Mouse (Mus musculus) ovary, postnatal 14 days (tissue): ENCODE measurements around the gene Grsf1.

Experiments used
- DNase-seq: peaks from one replicate; pipeline ENCODE4 v3.0.0; 2022; ENCODE audit warnings: low spot score

Grsf1 gene

DNA sequence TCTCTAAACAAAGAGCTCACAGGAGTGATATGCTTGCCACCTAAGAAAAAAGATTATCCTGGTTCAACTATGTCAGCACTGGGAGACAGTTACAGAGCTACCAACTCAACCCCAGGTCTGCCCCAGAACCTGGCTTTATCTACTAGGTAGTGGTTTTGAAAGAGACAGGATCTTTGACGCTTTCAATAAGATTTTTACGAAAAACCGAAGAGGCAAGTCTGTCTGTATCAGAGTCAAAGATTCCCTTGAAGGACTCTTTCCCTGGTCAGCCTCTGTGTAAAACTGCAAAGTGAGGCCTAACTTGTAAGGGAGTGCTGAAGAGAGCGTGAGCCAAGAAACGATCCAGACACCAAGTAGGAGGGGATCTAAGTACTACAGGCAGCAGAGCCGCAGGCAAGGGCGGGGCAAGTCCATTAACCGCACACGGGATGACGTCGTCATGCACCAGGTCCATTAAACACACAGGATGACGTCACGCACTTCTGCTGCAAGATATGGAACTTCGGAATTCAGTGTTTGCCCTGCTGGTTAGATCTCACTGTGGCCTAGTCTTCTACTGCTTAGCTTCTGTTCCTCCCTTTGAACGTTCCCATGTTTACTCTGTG, 12.7 kb upstream of the Grsf1 start:
- DNase-seq = no peak

DNA sequence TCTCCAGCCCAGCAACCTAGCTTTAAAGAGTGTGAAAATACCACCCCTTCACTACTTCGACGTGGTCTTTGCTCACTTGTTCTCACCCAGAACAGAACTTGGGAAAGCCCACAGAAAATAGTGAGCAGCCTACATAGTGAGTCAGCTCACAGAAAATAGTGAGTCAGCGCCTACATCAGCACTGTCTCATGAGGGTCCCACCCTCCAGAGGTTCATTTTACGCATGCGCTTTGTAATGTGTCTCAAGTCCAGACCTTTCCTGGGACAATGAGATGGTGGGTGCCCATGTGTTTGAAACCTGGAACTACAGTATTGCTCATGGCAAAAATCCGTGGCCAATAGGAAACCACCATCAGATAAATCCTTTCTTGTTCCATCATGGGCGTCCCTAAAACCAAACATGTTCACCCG, 12.0 kb upstream of the Grsf1 start:
- no peak for DNase-seq

DNA sequence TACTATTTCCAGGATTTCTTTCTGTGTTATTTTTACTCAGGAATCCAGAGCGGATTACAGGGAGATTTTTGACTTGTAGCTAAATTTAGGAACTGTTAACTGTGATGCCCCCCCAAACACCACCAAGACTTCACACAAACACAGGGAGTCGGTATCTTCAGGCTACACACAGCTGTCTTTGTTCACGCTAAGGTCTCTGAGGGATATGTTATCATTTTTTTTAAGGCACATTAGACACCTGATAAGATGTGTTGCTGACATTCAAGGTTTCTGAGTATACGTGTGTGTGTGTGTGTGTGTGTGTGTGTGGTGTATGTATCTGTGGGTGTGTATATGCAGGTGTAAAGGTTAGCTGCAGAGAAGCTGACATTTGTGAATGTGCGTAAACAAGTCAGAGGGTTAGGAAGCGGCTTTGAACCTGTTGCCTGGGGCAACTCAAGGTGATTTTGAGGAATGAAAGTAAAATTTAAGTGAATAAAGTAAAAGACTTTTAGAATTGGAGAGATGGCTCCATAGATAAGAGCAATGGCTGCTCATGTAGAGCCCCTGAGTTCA, 9.9 kb upstream of the Grsf1 start:
- no peak for DNase-seq

DNA sequence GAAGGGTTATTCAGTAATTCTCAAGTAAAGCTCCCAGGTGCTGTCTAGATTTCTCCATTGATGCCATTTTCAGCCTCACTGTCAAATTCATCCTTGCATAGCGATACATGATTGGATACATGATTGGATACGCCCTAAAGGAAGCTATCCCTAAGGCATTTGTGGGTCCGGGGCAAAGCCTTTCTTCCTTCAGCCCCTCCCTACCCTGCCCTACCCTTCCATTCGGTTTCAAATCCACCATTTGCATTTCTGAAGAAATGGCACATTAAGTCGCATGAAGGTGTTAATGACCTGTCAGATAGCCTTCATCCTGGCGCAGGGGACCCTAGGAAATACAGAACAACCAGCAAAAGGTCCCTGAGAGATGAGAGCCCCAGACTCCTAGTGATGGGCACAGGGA, 9.3 kb upstream of the Grsf1 start:
- DNase-seq = no peak

DNA sequence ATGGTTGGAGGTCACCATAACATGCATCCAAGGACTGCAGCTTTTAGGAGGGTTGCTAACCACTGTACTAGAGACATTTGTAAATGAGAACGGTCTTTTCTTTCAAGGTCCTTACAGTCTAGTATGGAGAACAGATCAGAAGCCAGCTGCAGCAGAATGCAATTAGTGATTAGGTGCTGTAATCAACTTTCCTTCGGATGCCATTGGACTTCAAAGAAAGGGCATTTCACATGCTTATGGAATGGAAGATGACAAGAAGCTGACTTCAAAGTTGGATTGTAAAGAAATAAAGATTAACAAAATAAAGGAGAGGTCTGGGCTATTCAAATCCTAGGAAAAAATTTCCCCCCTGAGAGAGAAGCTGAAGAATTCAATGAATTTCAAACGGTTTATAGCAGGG, 8.3 kb upstream of the Grsf1 start:
- no peak for DNase-seq

DNA sequence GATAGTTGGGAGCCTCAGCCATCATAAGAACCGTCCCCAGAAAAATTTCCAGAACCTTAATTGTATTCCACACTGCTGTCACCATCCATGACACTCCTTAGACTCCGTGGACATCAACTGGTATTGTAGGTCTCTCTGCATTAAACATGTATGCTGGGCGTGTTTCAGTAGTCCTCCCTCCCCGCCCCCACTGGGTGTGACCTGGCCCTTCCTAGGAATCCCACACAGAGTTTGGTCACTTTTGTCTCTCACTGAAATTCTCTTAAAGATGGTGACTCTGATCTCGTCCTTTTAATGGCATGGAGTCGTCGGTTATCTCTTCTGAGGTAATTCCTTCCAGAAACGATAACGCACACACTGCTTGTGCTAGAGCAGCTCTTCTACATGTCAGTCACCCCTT, 7.7 kb upstream of the Grsf1 start:
- DNase-seq = no peak

DNA sequence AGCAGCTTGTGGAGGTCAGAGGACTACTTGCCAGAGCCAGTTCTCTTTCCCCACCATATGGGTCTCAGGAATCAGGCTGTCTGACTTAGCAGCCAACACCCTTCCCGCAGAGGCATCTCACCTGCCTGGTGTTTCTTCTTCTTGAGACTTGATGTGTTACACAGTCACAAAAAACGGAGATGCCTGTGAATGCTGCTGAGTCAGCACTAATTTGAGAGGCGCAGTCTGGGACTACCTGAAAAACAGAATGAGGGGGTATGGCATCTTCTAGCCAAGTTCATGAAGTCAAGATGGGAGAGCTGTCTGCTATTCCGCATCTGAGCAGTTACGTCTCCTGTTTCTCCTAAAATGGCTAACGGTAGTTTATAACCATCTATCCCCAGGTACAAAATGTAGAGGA, 4.6 kb upstream of the Grsf1 start:
- no peak for DNase-seq

DNA sequence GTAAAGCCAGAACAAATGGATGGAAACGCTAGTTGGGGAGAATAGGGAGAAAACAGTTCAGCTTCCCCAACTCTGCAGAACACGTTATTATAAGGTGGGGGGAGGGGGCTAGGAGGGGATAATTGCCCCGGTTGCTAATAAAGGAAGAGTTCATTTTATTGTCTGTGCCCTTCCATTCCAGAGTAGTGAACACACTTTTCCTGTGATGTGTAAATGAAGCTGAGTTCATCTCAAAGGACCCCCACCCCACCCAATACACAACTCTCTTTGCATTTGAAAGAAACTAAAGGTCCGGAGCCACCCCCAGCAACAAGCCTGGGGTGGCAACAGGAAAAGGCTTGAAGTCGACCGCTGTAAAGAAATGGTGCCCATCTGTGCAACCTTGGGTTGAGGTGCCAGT, 3.4 kb upstream of the Grsf1 start:
- DNase-seq = no peak

DNA sequence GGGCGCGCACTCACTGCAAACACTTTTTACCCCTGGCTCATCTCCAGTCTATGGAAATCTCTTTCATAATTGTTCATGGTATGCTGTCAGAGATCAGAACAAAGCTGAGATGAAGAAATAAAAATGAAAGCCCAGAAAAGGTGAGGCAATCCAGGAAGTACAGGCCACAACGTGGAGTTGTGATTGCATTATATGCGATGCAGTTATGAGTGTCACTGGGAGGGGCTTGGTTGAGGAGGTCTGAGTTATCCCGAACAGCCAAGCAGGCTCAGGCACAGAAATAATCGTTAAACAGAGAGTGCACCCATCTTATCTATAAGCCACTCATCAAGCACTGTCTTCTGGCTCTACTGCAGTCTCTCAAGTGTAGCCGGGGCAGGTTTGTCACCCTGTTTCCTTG, 3.0 kb upstream of the Grsf1 start:
- DNase-seq = no peak

DNA sequence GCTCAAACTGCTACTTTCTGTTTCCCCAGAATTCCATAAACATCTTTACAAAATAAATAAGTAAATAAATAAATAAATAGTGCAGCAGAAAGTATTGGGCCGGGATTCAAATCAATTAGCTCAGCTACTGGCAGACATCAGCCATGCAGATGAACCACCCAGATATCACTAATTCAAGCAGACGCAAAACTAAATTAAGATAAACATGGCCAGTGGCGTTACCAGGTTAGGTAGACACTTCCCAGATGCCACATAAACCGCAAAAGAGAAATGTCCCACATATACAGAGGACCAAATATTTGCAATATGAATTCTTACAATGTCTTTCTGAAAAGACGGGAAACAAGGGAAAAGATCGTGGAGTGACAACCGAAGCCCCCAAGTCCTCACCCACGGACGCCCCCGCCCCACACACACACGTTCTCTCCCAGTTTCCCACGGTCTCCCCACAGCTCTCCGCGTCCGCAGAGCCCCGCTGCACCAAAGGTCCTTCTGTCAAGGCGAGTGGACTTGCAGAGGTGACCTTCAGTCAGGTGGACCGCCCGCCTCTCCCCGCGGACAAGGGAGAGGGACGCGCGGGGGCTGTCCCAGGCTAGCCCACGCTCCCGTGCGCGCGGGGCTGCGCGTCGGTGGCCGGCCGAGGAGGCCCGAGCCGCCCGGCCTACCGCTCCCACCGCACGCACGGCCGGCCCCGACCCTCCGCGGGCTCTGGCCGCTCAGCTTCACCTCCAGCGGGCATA, 1.1 kb downstream of the Grsf1 start:
- DNase-seq = peak; percentile 6

DNA sequence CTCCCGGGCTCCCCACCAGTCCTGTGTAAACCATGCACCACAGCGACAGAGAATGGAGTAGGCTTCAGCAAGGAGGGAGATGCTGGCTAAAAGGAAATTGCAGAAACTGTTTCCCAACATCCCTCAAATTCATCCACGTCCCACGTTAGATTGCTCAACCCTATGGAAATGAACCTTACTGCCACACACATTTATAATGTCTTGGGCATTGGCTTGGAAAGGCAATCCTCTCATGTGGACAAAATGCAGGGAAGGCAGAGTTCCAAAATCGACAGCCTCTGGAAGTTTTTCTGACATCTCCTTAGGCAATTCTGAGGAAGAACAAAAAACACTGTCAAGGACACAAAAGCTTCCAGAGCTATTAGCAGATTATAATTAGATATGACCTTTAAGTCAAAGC, 12.1 kb downstream of the Grsf1 start:
- DNase-seq = no peak

DNA sequence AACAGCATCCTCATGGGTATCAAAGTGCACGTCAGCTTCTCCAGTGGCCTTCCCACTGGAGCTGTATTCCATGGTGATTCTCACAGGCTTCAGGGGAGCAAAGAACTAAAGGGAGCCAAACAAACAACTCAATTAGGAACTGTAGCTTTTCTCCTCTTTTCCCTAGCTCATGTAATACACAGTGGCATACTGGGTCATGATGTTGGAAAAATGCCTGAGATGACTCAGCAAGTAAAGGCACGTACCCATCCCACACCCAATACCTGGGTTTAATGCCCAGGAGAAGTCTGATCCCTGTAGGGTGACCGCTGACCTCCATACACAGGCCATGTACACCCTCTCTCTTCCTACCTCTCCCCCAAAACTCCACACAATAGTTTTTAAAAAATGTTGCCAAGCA, 12.8 kb downstream of the Grsf1 start:
- no peak for DNase-seq

DNA sequence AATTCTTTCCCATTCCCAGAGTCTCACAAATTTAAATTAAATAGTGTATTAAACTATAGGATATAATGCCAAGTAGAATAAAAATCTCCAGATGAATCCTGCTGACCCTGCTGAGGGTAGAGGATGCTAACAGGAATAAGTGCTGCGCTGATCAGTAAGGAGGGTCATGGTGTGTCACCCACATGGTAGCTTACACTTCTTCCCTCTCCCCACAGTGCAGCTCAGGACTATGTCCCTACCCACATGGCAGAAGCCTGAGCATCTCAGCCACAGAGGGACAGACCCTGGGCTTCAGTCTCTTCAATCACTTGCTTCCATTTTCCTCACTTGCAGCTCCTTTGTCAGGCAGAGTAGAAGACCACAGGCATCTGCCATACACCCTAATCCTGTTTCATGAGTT, 18.1 kb downstream of the Grsf1 start:
- DNase-seq = no peak

DNA sequence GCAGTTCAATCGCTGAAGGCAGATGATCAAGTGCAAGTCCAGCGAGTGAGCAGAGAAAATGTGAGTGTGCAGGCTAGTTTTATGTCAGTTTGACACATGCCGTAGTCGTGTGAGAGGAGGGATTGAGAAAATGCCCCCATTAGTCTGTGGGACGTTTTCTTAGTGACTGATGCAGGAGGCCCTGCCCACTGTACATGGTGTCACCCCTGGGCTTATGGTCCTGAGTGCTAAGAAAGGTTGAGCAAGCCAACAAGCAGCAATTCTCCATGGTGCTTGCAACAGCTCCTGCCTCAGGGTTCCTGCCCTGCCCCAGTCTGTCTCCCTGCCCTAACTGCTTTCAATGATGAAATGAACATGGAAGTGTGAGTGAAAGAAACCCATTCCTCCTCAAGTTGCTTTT, 23.4 kb downstream of the Grsf1 start:
- DNase-seq = no peak

DNA sequence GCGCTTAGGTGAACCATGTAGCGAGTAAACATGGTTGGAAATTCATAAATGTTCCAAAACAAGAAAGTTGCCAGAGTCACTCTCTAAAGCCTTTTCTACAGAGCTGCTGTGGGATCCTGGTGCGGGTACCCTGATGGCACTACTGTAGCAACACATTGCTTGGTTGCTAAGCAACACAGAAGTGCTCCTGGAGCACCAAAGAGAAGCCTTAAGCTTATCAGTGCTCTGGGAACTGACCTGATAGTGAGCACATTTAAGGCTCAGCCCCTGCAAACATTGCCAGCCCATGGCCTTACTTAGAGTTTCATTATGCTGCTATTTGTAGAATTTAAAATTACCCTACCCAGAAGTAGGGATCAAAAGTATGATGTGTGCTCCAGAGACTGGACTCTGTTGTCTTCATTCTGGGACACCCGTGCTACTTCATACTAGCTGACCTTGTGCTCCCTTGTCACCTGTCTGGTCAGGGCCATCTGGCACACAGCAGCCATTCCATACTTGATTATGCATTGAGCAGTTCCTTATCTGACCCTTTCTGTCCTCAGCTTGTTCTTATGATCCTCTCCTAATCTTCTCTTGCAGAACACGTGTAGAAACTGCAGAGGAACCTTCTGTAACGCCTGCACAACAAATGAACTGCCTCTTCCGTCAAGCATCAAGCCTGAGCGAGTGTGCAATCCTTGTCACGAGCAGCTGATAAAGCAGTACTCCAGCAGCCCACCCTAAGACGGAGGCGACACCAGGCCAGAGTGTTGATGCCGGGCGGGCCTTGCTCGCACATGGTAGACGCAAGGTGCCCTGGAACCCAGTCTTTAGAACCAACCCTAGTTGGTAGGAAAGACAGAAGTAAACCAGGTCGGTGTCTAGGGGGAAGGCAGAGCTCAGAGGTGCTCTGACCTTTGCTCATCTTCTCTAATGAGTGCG, 26.5 kb downstream of the Grsf1 start:
- DNase-seq = no peak

DNA sequence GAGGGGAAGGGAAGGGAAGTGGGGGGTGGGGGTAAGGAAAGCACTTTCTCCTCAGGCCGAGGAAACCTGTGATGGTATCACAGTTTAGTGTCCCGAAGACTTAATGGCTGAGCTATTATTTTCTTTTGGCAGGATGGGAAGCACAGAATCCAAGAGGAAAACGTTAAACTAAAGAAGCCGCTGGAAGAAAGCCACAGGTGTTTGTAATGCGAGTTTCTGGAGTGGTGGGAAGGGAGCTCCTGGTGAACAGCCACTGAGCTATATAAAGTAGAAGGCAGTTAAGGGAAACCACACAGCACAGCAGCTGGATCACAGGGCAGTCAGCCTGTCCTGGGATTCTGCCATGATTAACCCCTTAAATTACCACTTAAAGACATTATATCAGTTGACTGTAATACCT, 30.6 kb downstream of the Grsf1 start:
- no peak for DNase-seq

DNA sequence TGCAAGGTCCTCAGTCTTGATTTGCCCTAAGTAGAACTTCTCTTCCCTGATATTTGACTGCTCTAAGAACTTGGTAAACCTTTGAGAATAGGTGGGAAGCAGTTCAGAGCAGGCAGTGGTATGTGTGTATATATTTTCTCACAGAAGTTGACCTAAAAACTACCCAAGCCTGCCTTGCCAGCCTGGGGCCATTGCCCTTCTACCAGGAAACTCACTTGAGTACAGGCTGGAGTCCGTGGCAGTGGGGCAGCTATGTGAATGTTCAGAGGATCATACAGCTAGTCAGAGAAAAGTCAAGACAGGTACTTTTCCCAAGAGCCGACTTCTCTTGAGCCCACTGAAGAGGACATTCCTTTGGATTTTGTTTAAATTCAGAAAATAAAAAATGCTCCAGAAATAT, 31.1 kb downstream of the Grsf1 start:
- DNase-seq = no peak

DNA sequence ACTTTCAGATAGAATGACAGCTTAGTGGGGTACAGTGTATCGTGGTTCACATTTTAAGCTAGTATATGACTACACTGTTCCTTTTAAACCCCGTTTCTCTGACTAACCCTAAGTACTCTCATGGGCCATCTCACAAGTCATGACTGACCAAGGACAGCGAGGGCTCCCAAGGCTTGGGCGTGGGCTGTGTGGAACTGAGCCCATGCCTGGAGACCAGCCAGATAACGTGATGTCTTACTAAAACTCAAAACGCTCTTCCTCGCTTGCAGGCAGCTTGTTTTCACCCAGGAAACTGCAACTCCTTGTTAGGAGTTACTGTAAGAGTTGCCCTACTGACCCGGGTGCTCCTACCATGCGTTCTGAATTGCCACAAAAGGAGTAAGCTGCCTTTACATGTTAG, 32.5 kb downstream of the Grsf1 start:
- DNase-seq = no peak

DNA sequence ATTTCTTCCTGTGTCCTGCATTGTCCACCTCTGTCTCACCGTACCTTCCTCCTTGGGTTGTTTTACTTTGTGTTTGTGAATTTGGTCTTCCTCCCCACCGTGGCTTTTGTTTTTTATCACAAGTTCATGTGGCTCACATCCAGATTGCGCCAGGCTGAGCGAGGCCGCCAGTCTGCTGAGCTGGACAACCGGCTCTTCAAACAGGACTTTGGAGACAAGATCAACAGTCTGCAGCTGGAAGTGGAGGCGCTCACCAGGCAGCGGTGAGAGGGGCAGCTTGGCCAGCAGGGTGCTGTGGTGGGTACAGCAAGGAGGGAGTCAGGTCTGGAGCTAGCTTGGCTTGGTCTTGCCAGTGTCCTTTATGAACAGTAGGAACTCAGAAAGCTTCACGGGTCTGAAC, 33.2 kb downstream of the Grsf1 start:
- no peak for DNase-seq

DNA sequence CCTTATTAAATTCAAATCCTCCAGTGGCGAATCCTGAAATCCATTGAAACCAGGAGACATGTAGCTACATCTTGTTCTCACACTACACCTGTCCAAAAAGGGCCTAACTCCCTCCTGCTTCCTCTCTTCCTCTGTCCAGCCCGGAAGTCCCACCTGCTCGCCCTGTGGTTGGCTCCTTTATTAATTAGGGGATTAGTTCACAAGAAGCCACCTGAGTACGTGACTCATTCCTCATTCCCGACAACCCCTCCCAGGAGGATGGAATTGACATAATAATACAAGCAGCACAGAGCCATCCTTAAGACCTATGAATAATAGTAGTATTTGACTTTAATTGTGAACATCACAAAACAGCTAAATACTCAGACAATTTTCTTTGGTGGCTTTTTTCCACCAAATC, 41.9 kb downstream of the Grsf1 start:
- no peak for DNase-seq

DNA sequence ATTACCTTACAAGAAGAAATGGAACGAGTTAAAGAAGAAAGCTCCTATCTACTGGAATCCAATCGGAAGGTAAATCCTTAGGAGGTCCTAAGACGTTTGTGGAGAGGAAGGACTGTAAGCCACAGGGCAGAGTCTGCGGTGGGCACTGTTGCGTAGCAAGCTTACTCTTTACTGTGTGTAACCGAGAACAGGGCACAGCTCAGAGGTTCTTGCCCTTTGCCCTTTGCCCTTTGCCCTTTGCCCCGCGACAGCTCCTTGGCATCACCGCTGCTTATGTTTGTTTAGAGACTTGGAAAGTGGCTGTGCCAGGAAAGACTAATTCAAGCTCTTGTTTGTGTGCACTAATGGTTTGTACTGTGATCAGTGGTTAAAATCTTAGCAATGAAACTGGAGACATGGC, 43.5 kb downstream of the Grsf1 start:
- no peak for DNase-seq

DNA sequence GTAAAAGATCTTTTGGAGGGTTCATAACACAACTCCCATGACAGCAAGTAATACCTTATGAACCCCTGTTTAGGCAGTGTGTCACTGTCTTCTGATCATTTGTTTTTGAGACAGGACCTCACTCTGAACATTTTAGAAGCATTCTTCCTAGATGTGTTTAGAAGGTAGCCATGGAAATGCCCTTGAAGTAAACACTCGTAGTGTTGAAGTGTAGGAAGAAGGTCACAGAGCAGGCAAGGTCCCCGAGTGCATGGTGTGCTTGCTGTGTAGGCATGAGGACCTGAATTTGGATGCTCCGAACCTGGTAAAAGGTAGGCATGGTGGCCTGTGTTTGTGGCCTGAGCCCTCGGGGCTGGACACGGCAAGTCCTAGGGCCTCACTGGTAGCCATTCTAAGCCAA, 44.4 kb downstream of the Grsf1 start:
- DNase-seq = no peak

DNA sequence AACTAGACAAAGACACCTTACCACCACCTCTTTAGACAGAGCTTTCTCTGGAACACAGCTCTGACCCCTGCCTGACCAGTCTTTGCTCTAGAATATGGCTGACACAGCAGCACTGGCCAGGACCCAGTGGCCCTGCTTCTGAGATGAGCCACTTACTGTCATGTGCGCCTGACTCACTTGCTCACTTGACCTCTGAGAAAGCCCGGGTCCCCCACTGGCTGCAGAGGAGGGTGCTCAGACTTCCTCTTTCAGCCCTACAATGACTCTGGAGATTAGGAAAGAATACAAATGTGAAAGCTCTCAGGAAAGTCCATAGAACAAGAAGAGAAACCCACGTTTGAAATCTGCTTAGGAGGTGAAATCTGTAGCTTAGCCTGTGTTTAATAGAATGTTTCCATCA, 45.1 kb downstream of the Grsf1 start:
- DNase-seq = no peak
